Mouse (Mus musculus): ENCODE results near the gene Mcrs1. TPM values are rescaled to one million over a fixed set of nuclear protein-coding genes. Genes with fewer than 3 reads are reported as not detected.
"Not testable (repeated sequence)": the region's sequence is repeated elsewhere in the genome, so short reads cannot be mapped to it uniquely, and the experiment has no call there.

Gene Mcrs1
- polyA plus RNA-seq, 1 experiment from 2014 or later: 102 TPM

GRCm38 (mm10) chr15:99252381-99253174 is 817 bp upstream of the Mcrs1 start:
- ATAC-seq (peak; percentile 71), DNase-seq (ENCODE audit: low spot score) (peak; percentile 92)
- peak overlapping the region; percentile 72 for H3K4me2 ChIP-seq (replicated peaks; ENCODE audit: low read depth, low read length)
- H3K36me3 ChIP-seq (ENCODE audit: insufficient read depth, low read length): peaks cover 6% of the 10 kb centered on the region; the same call in 1 of the 2 replicates
- H3K4me1 ChIP-seq (ENCODE audit: insufficient read depth, low read depth, low read length): no peaks in the 10 kb centered on the region
- H3K9me3 ChIP-seq (ENCODE audit: low read length): no peaks in the 10 kb centered on the region
- peak overlapping the region; percentile 60 for H3K4me3 ChIP-seq (ENCODE audit: low read depth, low read length)
- TF ChIP-seq EP300 (IDR thresholded peaks at IDR 0.05): 0 out of 2 replicates have a peak, but pooled peaks have one; percentile 3
- TF ChIP-seq CTCF (IDR thresholded peaks at IDR 0.05): peak; percentile 46
- peak overlapping the region; percentile 94 for H3K27ac ChIP-seq (ENCODE audit: low read length)
- WGBS: 4% methylated on average over 22 of the region's 22 CpGs
- peak overlapping the region; percentile 34; the same call in 1 of the 2 replicates for H3K9ac ChIP-seq (replicated peaks; ENCODE audit: low read depth)
- H3K27me3 ChIP-seq (replicated peaks; ENCODE audit: insufficient read depth, low read length): no peaks in the 10 kb centered on the region

- H3K4me1 ChIP-seq (ENCODE audit: insufficient read depth, low read depth, low read length); H3K9me3 ChIP-seq (ENCODE audit: low read length); H3K9ac ChIP-seq (replicated peaks; ENCODE audit: low read depth); DNase-seq (ENCODE audit: low spot score); H3K27me3 ChIP-seq (replicated peaks; ENCODE audit: insufficient read depth, low read length); H3K27ac ChIP-seq (ENCODE audit: low read length): not testable (repeated sequence)
- ATAC-seq: peak; percentile 2; the same call in 1 of the 2 replicates
- WGBS: under 1% methylated on average over 14 of the region's 15 CpGs
- Histone ChIP-seq H3K36me3 (ENCODE audit: insufficient read depth, low read length) (peaks cover 11% of the 10 kb centered on the region; the same call in 1 of the 2 replicates), H3K4me2 (replicated peaks; ENCODE audit: low read depth, low read length) (peak overlapping the region; percentile 72), H3K4me3 (ENCODE audit: low read depth, low read length) (peak overlapping the region; percentile 60)
These were observed 650 bp downstream of the Mcrs1 start for GRCm38 (mm10) chr15:99251111-99251510.

GRCm38 (mm10) chr15:99249938-99250337 is 1.8 kb downstream of the Mcrs1 start:
- Histone ChIP-seq H3K4me3 (ENCODE audit: low read depth, low read length) (no peak overlapping the region), H3K9ac (replicated peaks; ENCODE audit: low read depth) (no peak overlapping the region)
- 90% methylated on average over 11 of the region's 11 CpGs for WGBS

GRCm38 (mm10) chr15:99248972-99249371 is 2.8 kb downstream of the Mcrs1 start:
- Histone ChIP-seq H3K27me3 (replicated peaks; ENCODE audit: insufficient read depth, low read length) (no peaks in the 10 kb centered on the region), H3K4me2 (replicated peaks; ENCODE audit: low read depth, low read length) (no peak overlapping the region), H3K36me3 (ENCODE audit: insufficient read depth, low read length) (peaks cover 20% of the 10 kb centered on the region; the same call in 1 of the 2 replicates), H3K4me3 (ENCODE audit: low read depth, low read length) (no peak overlapping the region), H3K9me3 (ENCODE audit: low read length) (no peaks in the 10 kb centered on the region), H3K9ac (replicated peaks; ENCODE audit: low read depth) (no peak overlapping the region), H3K4me1 (ENCODE audit: insufficient read depth, low read depth, low read length) (no peaks in the 10 kb centered on the region), H3K27ac (ENCODE audit: low read length) (no peak overlapping the region)
- 78% methylated on average over 9 of the region's 9 CpGs for WGBS
- ATAC-seq (no peak), DNase-seq (ENCODE audit: low spot score) (no peak)
- no peak for TF ChIP-seq CTCF (IDR thresholded peaks at IDR 0.05)
- TF ChIP-seq EP300 (IDR thresholded peaks at IDR 0.05): no peak

More at GRCm38 (mm10) chr15:99249938-99250337, 1.8 kb downstream of the Mcrs1 start:
- H3K27ac ChIP-seq (ENCODE audit: low read length): no peak overlapping the region
- H3K27me3 ChIP-seq (replicated peaks; ENCODE audit: insufficient read depth, low read length): no peaks in the 10 kb centered on the region
- TF ChIP-seq EP300 (IDR thresholded peaks at IDR 0.05) (no peak), CTCF (IDR thresholded peaks at IDR 0.05) (no peak)
- H3K4me2 ChIP-seq (replicated peaks; ENCODE audit: low read depth, low read length): no peak overlapping the region
- DNase-seq (ENCODE audit: low spot score): no peak
- H3K9me3 ChIP-seq (ENCODE audit: low read length): no peaks in the 10 kb centered on the region
- no peak for ATAC-seq
- peaks cover 16% of the 10 kb centered on the region; the same call in 1 of the 2 replicates for H3K36me3 ChIP-seq (ENCODE audit: insufficient read depth, low read length)
- H3K4me1 ChIP-seq (ENCODE audit: insufficient read depth, low read depth, low read length): no peaks in the 10 kb centered on the region

- not testable (repeated sequence) for H3K27ac ChIP-seq (ENCODE audit: low read length); H3K4me1 ChIP-seq (ENCODE audit: insufficient read depth, low read depth, low read length); ATAC-seq; H3K9me3 ChIP-seq (ENCODE audit: low read length); H3K9ac ChIP-seq (replicated peaks; ENCODE audit: low read depth); H3K4me3 ChIP-seq (ENCODE audit: low read depth, low read length); H3K27me3 ChIP-seq (replicated peaks; ENCODE audit: insufficient read depth, low read length); H3K4me2 ChIP-seq (replicated peaks; ENCODE audit: low read depth, low read length); DNase-seq (ENCODE audit: low spot score)
- WGBS: 85% methylated on average over 6 of the region's 6 CpGs
- peaks cover 20% of the 10 kb centered on the region; the same call in 1 of the 2 replicates for H3K36me3 ChIP-seq (ENCODE audit: insufficient read depth, low read length)
These were observed 5.0 kb downstream of the Mcrs1 start for GRCm38 (mm10) chr15:99246736-99247135.

GRCm38 (mm10) chr15:99242045-99242444 is 9.7 kb downstream of the Mcrs1 start:
- ATAC-seq: no peak
- no peak for DNase-seq (ENCODE audit: low spot score)
- H3K27me3 ChIP-seq (replicated peaks; ENCODE audit: insufficient read depth, low read length): no peaks in the 10 kb centered on the region
- 88% methylated on average over 10 of the region's 10 CpGs for WGBS
- no peak overlapping the region for H3K27ac ChIP-seq (ENCODE audit: low read length)
- peaks cover 9% of the 10 kb centered on the region; the same call in 1 of the 2 replicates for H3K36me3 ChIP-seq (ENCODE audit: insufficient read depth, low read length)
- no peaks in the 10 kb centered on the region for H3K4me1 ChIP-seq (ENCODE audit: insufficient read depth, low read depth, low read length)
- TF ChIP-seq EP300 (IDR thresholded peaks at IDR 0.05) (no peak), CTCF (IDR thresholded peaks at IDR 0.05) (no peak)
- no peak overlapping the region for H3K9ac ChIP-seq (replicated peaks; ENCODE audit: low read depth)
- no peak overlapping the region for H3K4me3 ChIP-seq (ENCODE audit: low read depth, low read length)
- no peaks in the 10 kb centered on the region for H3K9me3 ChIP-seq (ENCODE audit: low read length)
- no peak overlapping the region for H3K4me2 ChIP-seq (replicated peaks; ENCODE audit: low read depth, low read length)
